Mouse (Mus musculus): ENCODE data around the gene Olfr204. TPM values are rescaled to one million over a fixed set of nuclear protein-coding genes. Genes with fewer than 3 reads are reported as not detected.
"Not testable (repeated sequence)": the region's sequence is repeated elsewhere in the genome, so short reads cannot be mapped to it uniquely, and the experiment has no call there.

Olfr204 gene
- polyA plus RNA-seq (2012; rRNA removed): 0.02 TPM in 1 of 2 replicates, not detected in the other

DNA sequence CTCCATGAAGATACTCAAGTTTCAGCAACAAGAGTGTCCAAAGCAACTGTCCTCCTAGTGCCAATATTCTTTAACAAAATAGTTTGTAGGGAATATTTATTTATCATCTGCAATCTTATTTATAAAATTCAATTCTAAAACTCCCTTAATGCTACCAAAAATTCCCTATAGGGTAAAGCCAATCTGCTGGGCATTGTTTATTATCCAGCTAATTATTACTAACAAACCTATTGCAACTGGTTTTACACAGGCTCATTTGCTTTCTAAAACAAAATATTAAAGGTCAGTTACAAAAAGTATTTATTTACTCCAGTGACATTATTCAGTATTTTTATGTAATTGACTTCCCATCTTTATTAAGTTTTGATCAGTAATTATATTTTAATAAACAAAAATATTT lies at the start of gene Olfr204:
Olfr204 (minus strand) TSS at position 101 of the 400 bp plus-strand sequence.
- Histone ChIP-seq H3K4me3 (replicated peaks; ENCODE audit: insufficient read depth, low read depth, low read length) (no peak within 1 kb of the TSS), H3K4me1 (ENCODE audit: control insufficient read depth, insufficient read depth, low read length) (no peaks in the 10 kb centered on the region), H3K27ac (ENCODE audit: insufficient read depth, low read length) (no peak within 1 kb of the TSS), H3K27me3 (ENCODE audit: control insufficient read depth, insufficient read depth, low read length) (no peaks in the 10 kb centered on the region)
- TF ChIP-seq CTCF (IDR thresholded peaks at IDR 0.05; ENCODE audit: borderline replicate concordance, insufficient read depth, low read depth, low read length) (no peak), POLR2A (IDR thresholded peaks at IDR 0.05; ENCODE audit: borderline replicate concordance, insufficient read depth, low read length) (no peak)
- DNase-seq: no peak

DNA sequence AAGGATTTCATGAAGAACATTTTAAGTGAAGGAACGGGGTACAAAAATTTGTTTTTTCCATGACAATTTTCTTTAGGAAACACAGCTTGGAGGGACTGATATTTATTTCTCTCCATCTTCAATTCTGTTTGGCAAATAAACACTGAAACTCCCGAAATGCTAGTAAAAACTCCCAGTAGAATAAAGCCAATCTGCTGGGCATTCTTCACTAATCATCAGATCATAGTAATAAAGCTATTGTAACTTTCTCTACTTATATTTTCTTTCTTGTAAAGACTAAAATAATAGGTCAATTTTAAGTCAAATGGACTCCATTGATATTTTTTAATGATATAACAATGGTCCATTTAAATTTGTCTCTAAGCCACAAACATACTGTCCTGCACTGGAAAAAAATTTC lies 45.8 kb upstream of the Olfr204 start, which contains the start of gene Olfr209:
Olfr209 (minus strand) TSS at position 101 of the 400 bp plus-strand sequence.
- Histone ChIP-seq H3K4me1 (ENCODE audit: control insufficient read depth, insufficient read depth, low read length) (no peaks in the 10 kb centered on the region), H3K27ac (ENCODE audit: insufficient read depth, low read length) (no peak within 1 kb of the TSS), H3K27me3 (ENCODE audit: control insufficient read depth, insufficient read depth, low read length) (no peaks in the 10 kb centered on the region), H3K4me3 (replicated peaks; ENCODE audit: insufficient read depth, low read depth, low read length) (no peak within 1 kb of the TSS)
- DNase-seq: no peak
- TF ChIP-seq POLR2A (IDR thresholded peaks at IDR 0.05; ENCODE audit: borderline replicate concordance, insufficient read depth, low read length) (no peak), CTCF (IDR thresholded peaks at IDR 0.05; ENCODE audit: borderline replicate concordance, insufficient read depth, low read depth, low read length) (no peak)
- WGBS: 81% methylated on average over 2 of the region's 2 CpGs

DNA sequence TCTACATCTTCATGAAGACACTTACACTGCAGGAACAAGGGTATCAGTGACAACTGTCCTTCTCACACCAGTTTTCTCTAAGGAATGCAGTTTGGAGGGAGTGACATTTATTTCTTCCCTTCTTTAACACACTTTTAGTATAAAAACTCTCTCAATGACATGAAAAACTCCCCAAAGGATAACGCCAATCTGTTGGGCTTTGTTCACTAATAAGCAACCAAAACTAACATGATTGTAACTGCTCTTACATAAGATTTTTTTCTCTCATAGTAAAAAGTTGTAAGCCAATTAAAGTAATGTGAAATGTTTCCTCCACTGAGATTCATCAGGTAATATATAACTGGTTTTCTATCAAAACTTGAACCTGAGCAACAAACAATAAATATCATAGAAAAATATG lies 31.1 kb upstream of the Olfr204 start, which contains the start of gene Olfr206:
Olfr206 (minus strand) TSS at position 101 of the 400 bp plus-strand sequence.
- no peak within 1 kb of the TSS for H3K4me3 ChIP-seq (replicated peaks; ENCODE audit: insufficient read depth, low read depth, low read length)
- WGBS: 78% methylated on average over 1 of the region's 1 CpGs
- no peaks in the 10 kb centered on the region for H3K4me1 ChIP-seq (ENCODE audit: control insufficient read depth, insufficient read depth, low read length)
- TF ChIP-seq POLR2A (IDR thresholded peaks at IDR 0.05; ENCODE audit: borderline replicate concordance, insufficient read depth, low read length): no peak
- no peak for TF ChIP-seq CTCF (IDR thresholded peaks at IDR 0.05; ENCODE audit: borderline replicate concordance, insufficient read depth, low read depth, low read length)
- H3K27me3 ChIP-seq (ENCODE audit: control insufficient read depth, insufficient read depth, low read length): no peaks in the 10 kb centered on the region
- no peak within 1 kb of the TSS for H3K27ac ChIP-seq (ENCODE audit: insufficient read depth, low read length)
- DNase-seq: no peak

DNA sequence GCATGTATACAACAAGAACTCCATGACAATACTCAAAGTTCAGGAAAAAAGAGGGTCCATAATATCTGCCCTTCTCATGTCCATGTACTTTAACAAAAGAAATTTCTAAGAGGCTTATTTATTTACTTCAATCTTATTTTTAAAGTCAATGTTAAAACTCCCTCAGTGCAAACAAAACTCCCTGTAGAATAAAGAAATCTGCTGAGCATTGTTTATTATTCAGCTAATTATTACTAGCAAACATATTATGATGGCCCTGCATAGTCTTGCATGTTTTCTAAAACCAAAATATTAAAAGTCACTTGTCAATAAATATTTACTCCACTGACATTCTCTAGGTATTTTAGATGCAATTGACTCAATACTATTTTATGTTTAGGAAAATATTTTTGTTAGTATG lies 13.0 kb upstream of the Olfr204 start, which contains the start of gene Olfr205:
Olfr205 (minus strand) TSS at position 101 of the 400 bp plus-strand sequence.
- TF ChIP-seq CTCF (IDR thresholded peaks at IDR 0.05; ENCODE audit: borderline replicate concordance, insufficient read depth, low read depth, low read length): no peak
- Histone ChIP-seq H3K4me1 (ENCODE audit: control insufficient read depth, insufficient read depth, low read length) (no peaks in the 10 kb centered on the region), H3K4me3 (replicated peaks; ENCODE audit: insufficient read depth, low read depth, low read length) (no peak within 1 kb of the TSS), H3K27me3 (ENCODE audit: control insufficient read depth, insufficient read depth, low read length) (no peaks in the 10 kb centered on the region), H3K27ac (ENCODE audit: insufficient read depth, low read length) (no peak within 1 kb of the TSS)
- no peak for DNase-seq

DNA sequence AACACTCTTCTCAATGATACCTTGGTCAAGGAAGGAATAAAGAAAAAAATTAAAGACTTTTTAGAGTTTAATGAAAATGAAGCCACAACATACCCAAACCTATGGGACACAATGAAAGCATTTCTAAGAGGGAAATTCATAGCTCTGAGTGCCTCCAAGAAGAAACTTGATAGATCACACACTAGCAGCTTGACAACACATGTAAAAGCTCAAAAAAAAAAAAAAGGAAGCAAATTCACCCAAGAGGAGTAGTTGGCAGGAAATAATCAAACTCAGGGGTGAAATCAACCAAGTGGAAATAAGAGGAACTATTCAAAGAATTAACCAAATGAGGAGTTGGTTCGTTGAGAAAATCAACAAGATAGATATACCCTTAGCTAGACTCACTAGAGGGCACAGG lies 5.2 kb upstream of the Olfr204 start:
- not testable (repeated sequence) for DNase-seq; H3K4me1 ChIP-seq (ENCODE audit: control insufficient read depth, insufficient read depth, low read length); H3K4me3 ChIP-seq (replicated peaks; ENCODE audit: insufficient read depth, low read depth, low read length); H3K27ac ChIP-seq (ENCODE audit: insufficient read depth, low read length); H3K27me3 ChIP-seq (ENCODE audit: control insufficient read depth, insufficient read depth, low read length)
- WGBS: 42% methylated on average over 1 of the region's 1 CpGs

DNA sequence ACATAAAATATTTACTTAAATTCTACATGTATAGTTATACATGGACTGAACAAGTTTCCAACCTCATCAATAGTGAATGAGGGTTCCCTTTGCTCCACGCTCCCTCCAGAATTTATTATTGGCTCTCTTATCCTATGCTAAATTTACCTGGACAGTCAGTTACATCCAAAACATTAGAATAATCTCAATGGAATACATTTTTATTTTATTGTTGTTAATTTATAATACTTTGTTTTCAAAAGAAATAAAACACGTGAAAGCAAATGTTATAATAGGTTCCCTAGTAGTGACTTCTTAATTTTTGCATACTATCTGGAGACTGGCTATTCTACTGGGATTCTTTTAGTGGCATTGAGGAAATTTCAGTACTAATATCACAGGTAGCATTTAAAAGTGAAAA lies 19.5 kb downstream of the Olfr204 start, which contains the start of gene Olfr203:
Olfr203 (plus strand) TSS at position 301 of the 400 bp plus-strand sequence.
- no peak for DNase-seq
- Histone ChIP-seq H3K27ac (ENCODE audit: insufficient read depth, low read length) (no peak within 1 kb of the TSS), H3K27me3 (ENCODE audit: control insufficient read depth, insufficient read depth, low read length) (no peaks in the 10 kb centered on the region), H3K4me1 (ENCODE audit: control insufficient read depth, insufficient read depth, low read length) (no peaks in the 10 kb centered on the region), H3K4me3 (replicated peaks; ENCODE audit: insufficient read depth, low read depth, low read length) (no peak within 1 kb of the TSS)
- 93% methylated on average over 2 of the region's 2 CpGs for whole genome bisulfite sequencing
- TF ChIP-seq POLR2A (IDR thresholded peaks at IDR 0.05; ENCODE audit: borderline replicate concordance, insufficient read depth, low read length) (no peak), CTCF (IDR thresholded peaks at IDR 0.05; ENCODE audit: borderline replicate concordance, insufficient read depth, low read depth, low read length) (no peak)

DNA sequence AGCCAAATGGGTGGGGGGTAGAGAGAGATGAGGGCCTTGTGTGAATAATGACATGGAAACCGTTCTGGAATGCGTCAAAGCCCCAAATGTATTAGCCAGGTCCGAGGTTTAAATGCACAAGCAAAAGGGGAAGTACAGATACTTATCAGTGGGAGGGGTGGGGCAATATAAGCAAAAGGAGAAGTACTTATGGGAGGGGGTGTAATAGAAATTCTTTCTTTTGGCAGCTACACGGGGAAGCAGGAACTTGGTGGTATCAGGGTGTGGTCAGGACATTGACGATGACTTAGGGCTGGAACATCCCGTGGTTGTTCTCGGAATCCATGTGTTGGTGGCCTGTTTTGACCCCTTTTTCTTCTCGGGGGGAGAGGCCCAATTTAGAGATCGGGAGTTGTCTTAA lies 30.5 kb downstream of the Olfr204 start:
- not testable (repeated sequence) for DNase-seq; H3K27ac ChIP-seq (ENCODE audit: insufficient read depth, low read length); H3K27me3 ChIP-seq (ENCODE audit: control insufficient read depth, insufficient read depth, low read length); H3K4me3 ChIP-seq (replicated peaks; ENCODE audit: insufficient read depth, low read depth, low read length); H3K4me1 ChIP-seq (ENCODE audit: control insufficient read depth, insufficient read depth, low read length)
- WGBS: 78% methylated on average over 9 of the region's 9 CpGs

DNA sequence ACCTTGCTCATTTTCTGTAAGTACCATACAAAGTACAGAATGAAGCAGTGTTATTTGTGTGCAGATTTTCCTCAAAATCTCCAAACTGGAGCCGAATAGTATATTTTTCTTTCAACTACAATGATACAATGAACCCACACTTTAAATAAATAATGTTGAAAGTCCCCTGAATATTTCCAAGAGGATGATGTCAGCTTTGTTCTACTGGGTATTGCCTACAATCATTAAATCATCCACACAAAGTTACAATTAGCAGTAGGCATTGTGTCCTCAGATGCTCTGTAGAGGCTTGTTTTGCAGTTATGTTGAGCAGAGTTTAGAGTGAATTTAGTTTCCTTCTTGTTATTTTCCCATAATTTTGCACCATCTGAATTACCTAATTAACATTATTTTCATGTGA lies 31.4 kb downstream of the Olfr204 start, which contains the start of gene Olfr202:
Olfr202 (minus strand) TSS at position 101 of the 400 bp plus-strand sequence.
- Histone ChIP-seq H3K27ac (ENCODE audit: insufficient read depth, low read length) (no peak within 1 kb of the TSS), H3K27me3 (ENCODE audit: control insufficient read depth, insufficient read depth, low read length) (no peaks in the 10 kb centered on the region), H3K4me3 (replicated peaks; ENCODE audit: insufficient read depth, low read depth, low read length) (no peak within 1 kb of the TSS), H3K4me1 (ENCODE audit: control insufficient read depth, insufficient read depth, low read length) (no peaks in the 10 kb centered on the region)
- no peak for DNase-seq
- no peak for TF ChIP-seq POLR2A (IDR thresholded peaks at IDR 0.05; ENCODE audit: borderline replicate concordance, insufficient read depth, low read length)
- TF ChIP-seq CTCF (IDR thresholded peaks at IDR 0.05; ENCODE audit: borderline replicate concordance, insufficient read depth, low read depth, low read length): no peak
- WGBS: 87% methylated on average over 1 of the region's 1 CpGs

All from cerebellum, adult 2 months (tissue).